Mouse (Mus musculus) neural tube, embryonic 13.5 days (tissue): ENCODE measurements around the gene Slc35c2. TPM values are rescaled to one million over a fixed set of nuclear protein-coding genes. Genes with fewer than 3 reads are reported as not detected.

Experiments used
- ATAC-seq: fragments of 200-750 bp; cut with Nextera tagmentation; 2 replicates; pipeline ENCODE4 v1.8.0; 2017; ENCODE audit warnings: low read depth, mild to moderate bottlenecking, moderate TSS enrichment, moderate library complexity
- H3K27ac ChIP-seq: fragments of 300-500 bp; sonication (generic); replicated peaks from 2 replicates; pipeline ENCODE4 v1.5.1; 2015; ENCODE audit warnings: moderate library complexity, mild to moderate bottlenecking, inconsistent platforms
- H3K27me3 ChIP-seq: fragments of 300-500 bp; sonication (generic); 2 replicates; pipeline ENCODE4 v1.6.1; 2015; ENCODE audit warnings: mild to moderate bottlenecking, inconsistent platforms
- H3K36me3 ChIP-seq: fragments of 300-500 bp; sonication (generic); 2 replicates; pipeline ENCODE4 v1.6.1; 2015; ENCODE audit warnings: mild to moderate bottlenecking, inconsistent platforms
- H3K4me1 ChIP-seq: fragments of 300-500 bp; sonication (generic); replicated peaks from 2 replicates; pipeline ENCODE4 v1.6.1; 2015; ENCODE audit warnings: inconsistent platforms
- H3K4me2 ChIP-seq: fragments of 300-500 bp; sonication (generic); 2 replicates; pipeline ENCODE4 v1.6.1; 2015; ENCODE audit warnings: inconsistent platforms, mild to moderate bottlenecking, moderate library complexity
- H3K4me3 ChIP-seq: fragments of 300-500 bp; sonication (generic); 2 replicates; pipeline ENCODE4 v1.5.1; 2015; ENCODE audit warnings: mild to moderate bottlenecking, inconsistent platforms
- H3K9ac ChIP-seq: fragments of 300-500 bp; sonication (generic); 2 replicates; pipeline ENCODE4 v1.6.1; 2015; ENCODE audit warnings: moderate library complexity, mild to moderate bottlenecking, inconsistent platforms
- H3K9me3 ChIP-seq: fragments of 300-500 bp; sonication (generic); 2 replicates; pipeline ENCODE4 v1.6.1; 2016; ENCODE audit warnings: inconsistent platforms
- whole genome bisulfite sequencing: fragments of 180-500 bp; shearing (Covaris S2); methylation state at CpG from one replicate; pipeline ENCODE4 v1.1.7; 2015; 5-methylcytosine and 5-hydroxymethylcytosine counted together
- polyA plus RNA-seq: library from polyadenylated mRNA; unstranded; fragments of >200 nt; fragmentation: Nextera tagmentation; extraction: Ambion mirVana; gene quantifications from 2 replicates; pipeline ENCODE4 v1.2.1, GENCODE M21; 2015

The Slc35c2 gene
- polyA plus RNA-seq, 1 experiment from 2014 or later: 57.3 TPM

GRCm38 (mm10) chr2:165250903-165251302 is 36.8 kb downstream of the Slc35c2 start:
- Histone ChIP-seq H3K4me1 (peaks cover 29% of the 10 kb centered on the region), H3K36me3 (no peaks in the 10 kb centered on the region), H3K27ac (no peak overlapping the region), H3K27me3 (peaks cover 86% of the 10 kb centered on the region), H3K9ac (no peak overlapping the region), H3K4me3 (no peak overlapping the region), H3K4me2 (no peak overlapping the region), H3K9me3 (no peaks in the 10 kb centered on the region)
- ATAC-seq: no peak
- 20% methylated on average over 1 of the region's 1 CpGs for WGBS

- H3K4me3 ChIP-seq: no peak overlapping the region
- no peak for ATAC-seq
- 8% methylated on average over 3 of the region's 3 CpGs for WGBS
- H3K4me1 ChIP-seq: peaks cover 19% of the 10 kb centered on the region
- H3K27ac ChIP-seq: no peak overlapping the region
- no peak overlapping the region for H3K9ac ChIP-seq
- H3K27me3 ChIP-seq: peaks cover 84% of the 10 kb centered on the region
- no peaks in the 10 kb centered on the region for H3K9me3 ChIP-seq
- H3K36me3 ChIP-seq: no peaks in the 10 kb centered on the region
- no peak overlapping the region for H3K4me2 ChIP-seq
Observed at GRCm38 (mm10) chr2:165248967-165249366, 38.7 kb downstream of the Slc35c2 start.

DNA sequence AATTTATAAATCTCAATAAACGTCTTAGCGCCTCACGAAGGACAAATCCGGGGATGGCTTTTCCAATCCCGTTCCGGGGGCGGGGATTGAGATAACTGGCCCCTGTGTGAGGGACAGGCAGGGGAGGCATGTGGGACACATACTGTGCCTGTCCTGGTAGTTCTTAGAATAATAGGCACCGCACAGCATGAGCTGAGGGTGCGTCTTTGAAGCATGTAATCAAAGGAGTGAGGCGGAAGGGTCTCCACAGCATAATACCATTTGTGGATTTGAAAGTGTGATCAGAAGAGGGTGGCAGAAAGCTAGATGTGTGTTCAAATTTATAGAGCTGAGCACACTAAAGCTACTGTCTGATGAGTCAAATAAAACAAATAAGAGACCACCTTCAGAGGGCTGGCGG is 41.3 kb downstream of the Slc35c2 start:
- Histone ChIP-seq H3K9ac (0 out of 2 replicates have a peak overlapping the region, but pooled peaks have one; percentile 3), H3K4me3 (no peak overlapping the region), H3K27me3 (peaks cover 81% of the 10 kb centered on the region), H3K9me3 (no peaks in the 10 kb centered on the region), H3K36me3 (no peaks in the 10 kb centered on the region), H3K4me1 (peaks cover 33% of the 10 kb centered on the region), H3K4me2 (no peak overlapping the region), H3K27ac (no peak overlapping the region)
- ATAC-seq: no peak
- 7% methylated on average over 11 of the region's 11 CpGs for WGBS

GRCm38 (mm10) chr2:165243122-165243720 is 44.4 kb downstream of the Slc35c2 start:
- no peak overlapping the region for H3K4me3 ChIP-seq
- no peaks in the 10 kb centered on the region for H3K36me3 ChIP-seq
- H3K4me2 ChIP-seq: peak overlapping the region; percentile 37
- H3K9ac ChIP-seq: peak overlapping the region; percentile 6
- WGBS: 3% methylated on average over 11 of the region's 11 CpGs
- no peaks in the 10 kb centered on the region for H3K9me3 ChIP-seq
- H3K4me1 ChIP-seq: peaks cover 46% of the 10 kb centered on the region
- H3K27me3 ChIP-seq: peaks cover 93% of the 10 kb centered on the region
- ATAC-seq: peak; percentile 28; the same call in 1 of the 2 replicates
- peak overlapping the region; percentile 53 for H3K27ac ChIP-seq

GRCm38 (mm10) chr2:165242575-165242974 is 45.1 kb downstream of the Slc35c2 start:
- H3K4me1 ChIP-seq: peaks cover 46% of the 10 kb centered on the region
- no peak for ATAC-seq
- peak overlapping the region; percentile 37 for H3K4me2 ChIP-seq
- H3K9me3 ChIP-seq: no peaks in the 10 kb centered on the region
- peak overlapping the region; percentile 53 for H3K27ac ChIP-seq
- no peak overlapping the region for H3K4me3 ChIP-seq
- 2% methylated on average over 13 of the region's 13 CpGs for WGBS
- H3K36me3 ChIP-seq: no peaks in the 10 kb centered on the region
- H3K9ac ChIP-seq: peak overlapping the region; percentile 6
- H3K27me3 ChIP-seq: peaks cover 93% of the 10 kb centered on the region

DNA sequence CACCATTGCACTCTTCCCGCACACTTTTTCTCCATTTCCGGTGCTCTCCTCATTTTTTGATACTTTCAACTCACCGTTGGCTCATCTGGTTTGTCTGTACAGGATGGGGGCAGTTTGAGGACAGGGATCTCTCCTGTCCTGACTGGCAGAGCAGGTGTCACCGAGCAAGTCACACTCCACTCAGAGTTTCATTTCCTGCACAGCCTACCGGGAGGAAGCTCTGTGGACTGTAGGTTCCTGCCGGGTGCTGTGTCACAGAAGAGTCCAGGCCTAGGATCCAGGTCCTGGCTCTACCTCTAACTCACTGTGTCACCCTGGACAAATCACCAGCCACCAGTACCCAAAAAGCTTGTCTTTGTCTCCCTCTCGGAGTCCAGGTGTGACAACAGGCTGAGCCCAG is 45.9 kb downstream of the Slc35c2 start:
- Histone ChIP-seq H3K4me3 (no peak overlapping the region), H3K27ac (0 out of 2 replicates have a peak overlapping the region, but pooled peaks have one; percentile 53), H3K36me3 (no peaks in the 10 kb centered on the region), H3K4me2 (no peak overlapping the region), H3K9ac (no peak overlapping the region), H3K27me3 (peaks cover 91% of the 10 kb centered on the region), H3K4me1 (peaks cover 38% of the 10 kb centered on the region), H3K9me3 (no peaks in the 10 kb centered on the region)
- WGBS: 69% methylated on average over 7 of the region's 7 CpGs
- no peak for ATAC-seq

- Histone ChIP-seq H3K27me3 (peaks cover 93% of the 10 kb centered on the region), H3K4me2 (no peak overlapping the region), H3K36me3 (no peaks in the 10 kb centered on the region), H3K4me3 (no peak overlapping the region), H3K4me1 (peaks cover 36% of the 10 kb centered on the region), H3K27ac (no peak overlapping the region), H3K9ac (no peak overlapping the region), H3K9me3 (no peaks in the 10 kb centered on the region)
- 41% methylated on average over 8 of the region's 8 CpGs for WGBS
- no peak for ATAC-seq
Observed at GRCm38 (mm10) chr2:165240371-165240770, 47.3 kb downstream of the Slc35c2 start.

- no peak overlapping the region for H3K4me2 ChIP-seq
- H3K9ac ChIP-seq: no peak overlapping the region
- 17% methylated on average over 15 of the region's 15 CpGs for WGBS
- peaks cover 95% of the 10 kb centered on the region for H3K27me3 ChIP-seq
- no peak for ATAC-seq
- H3K4me1 ChIP-seq: peaks cover 43% of the 10 kb centered on the region
- H3K27ac ChIP-seq: no peak overlapping the region
- no peak overlapping the region for H3K4me3 ChIP-seq
- no peaks in the 10 kb centered on the region for H3K9me3 ChIP-seq
- no peaks in the 10 kb centered on the region for H3K36me3 ChIP-seq
Observed at GRCm38 (mm10) chr2:165239533-165240144, 48.0 kb downstream of the Slc35c2 start.

DNA sequence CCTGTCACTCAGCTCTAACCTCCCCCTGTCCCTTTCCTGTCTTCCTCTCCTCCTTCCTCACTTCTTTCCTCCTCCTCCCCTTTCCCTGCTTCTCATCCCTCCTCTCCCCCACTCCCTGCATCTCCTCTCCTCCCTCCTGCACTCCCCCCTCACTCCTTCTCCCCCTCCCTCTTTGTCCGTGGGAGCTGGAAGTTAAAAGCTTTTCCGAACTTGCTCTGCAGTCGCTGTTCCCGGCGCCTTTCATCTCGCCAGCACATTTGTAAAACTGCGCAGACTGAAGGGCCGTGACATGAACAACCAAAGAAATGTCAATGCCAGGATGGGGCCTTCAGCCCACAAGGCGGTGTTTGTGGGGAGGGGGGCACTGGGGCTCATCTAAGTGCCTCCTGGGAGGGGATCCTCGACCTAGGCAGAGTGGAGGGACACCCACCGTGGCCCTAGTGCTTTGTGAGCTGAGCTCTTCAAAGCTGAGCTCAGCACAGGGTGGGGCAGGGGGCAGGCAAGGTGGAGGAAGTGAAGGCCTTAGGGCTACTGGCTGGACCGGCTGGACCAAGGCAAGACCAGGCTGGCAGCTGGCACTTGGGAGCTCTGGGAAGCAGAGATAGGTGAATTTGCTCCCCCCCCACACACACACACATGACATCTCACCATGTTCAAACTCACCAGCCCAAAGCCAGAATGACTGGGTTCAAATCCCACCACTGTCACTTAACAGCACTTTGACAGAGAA is 49.1 kb downstream of the Slc35c2 start:
- H3K4me2 ChIP-seq: no peak overlapping the region
- H3K27me3 ChIP-seq: peaks cover 93% of the 10 kb centered on the region
- no peak overlapping the region for H3K4me3 ChIP-seq
- no peaks in the 10 kb centered on the region for H3K36me3 ChIP-seq
- WGBS: 4% methylated on average over 12 of the region's 12 CpGs
- no peaks in the 10 kb centered on the region for H3K9me3 ChIP-seq
- H3K9ac ChIP-seq: no peak overlapping the region
- no peak overlapping the region for H3K27ac ChIP-seq
- H3K4me1 ChIP-seq: peaks cover 48% of the 10 kb centered on the region
- ATAC-seq: no peak

- Histone ChIP-seq H3K4me3 (peak within 1 kb of the TSS; percentile 66), H3K27ac (peak within 1 kb of the TSS; percentile 76), H3K4me2 (peak within 1 kb of the TSS; percentile 95), H3K9me3 (no peaks in the 10 kb centered on the region), H3K9ac (peak within 1 kb of the TSS; percentile 90), H3K36me3 (no peaks in the 10 kb centered on the region), H3K4me1 (peaks cover 42% of the 10 kb centered on the region), H3K27me3 (peaks cover 96% of the 10 kb centered on the region)
- WGBS: under 1% methylated on average over 52 of the region's 60 CpGs
- ATAC-seq: peak; percentile 88
Observed at GRCm38 (mm10) chr2:165234613-165235291, 52.9 kb downstream of the Slc35c2 start, which contains the start of gene Cdh22. Gene Cdh22 (minus strand): TSS chr2:165234853.

DNA sequence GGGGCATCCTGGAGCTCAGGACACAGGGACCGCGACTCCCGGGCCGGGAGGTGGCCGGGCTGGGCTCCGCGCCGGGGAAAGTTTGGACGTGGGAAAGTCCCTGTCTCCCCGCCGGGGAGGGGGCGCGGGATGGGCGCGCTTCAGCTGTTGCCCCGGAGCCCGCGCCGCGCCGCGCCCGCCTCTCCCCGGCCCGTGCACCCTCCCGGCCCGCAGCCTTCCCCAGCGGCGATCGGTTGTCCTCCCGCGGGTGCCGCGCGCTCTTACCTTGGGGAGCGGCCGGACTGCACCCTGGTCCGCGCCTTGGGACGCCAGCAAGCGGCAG is 53.4 kb downstream of the Slc35c2 start:
- H3K27me3 ChIP-seq: peaks cover 96% of the 10 kb centered on the region
- peak overlapping the region; percentile 90 for H3K9ac ChIP-seq
- H3K4me2 ChIP-seq: peak overlapping the region; percentile 95
- H3K27ac ChIP-seq: peak overlapping the region; percentile 76
- peak overlapping the region; percentile 66 for H3K4me3 ChIP-seq
- peaks cover 42% of the 10 kb centered on the region for H3K4me1 ChIP-seq
- peak; percentile 30 for ATAC-seq
- H3K9me3 ChIP-seq: no peaks in the 10 kb centered on the region
- no peaks in the 10 kb centered on the region for H3K36me3 ChIP-seq
- WGBS: under 1% methylated on average over 39 of the region's 41 CpGs
